Mouse (Mus musculus) olfactory bulb, adult 2 months (tissue): ENCODE data around the gene Ano6.

Source experiments
- CTCF ChIP-seq: fragments of 200-500 bp; IDR thresholded peaks from 2 replicates; pipeline ENCODE4 v1.5.1; 2012; ENCODE audit warnings: low read depth, mild to moderate bottlenecking, low read length, moderate library complexity; ENCODE audit not compliant: insufficient read depth
- POLR2A ChIP-seq: fragments of 200-500 bp; IDR thresholded peaks from 2 replicates; pipeline ENCODE4 v1.6.1; 2012; ENCODE audit warnings: mild to moderate bottlenecking, low read depth, low read length, moderate library complexity; ENCODE audit not compliant: insufficient read depth

DNA sequence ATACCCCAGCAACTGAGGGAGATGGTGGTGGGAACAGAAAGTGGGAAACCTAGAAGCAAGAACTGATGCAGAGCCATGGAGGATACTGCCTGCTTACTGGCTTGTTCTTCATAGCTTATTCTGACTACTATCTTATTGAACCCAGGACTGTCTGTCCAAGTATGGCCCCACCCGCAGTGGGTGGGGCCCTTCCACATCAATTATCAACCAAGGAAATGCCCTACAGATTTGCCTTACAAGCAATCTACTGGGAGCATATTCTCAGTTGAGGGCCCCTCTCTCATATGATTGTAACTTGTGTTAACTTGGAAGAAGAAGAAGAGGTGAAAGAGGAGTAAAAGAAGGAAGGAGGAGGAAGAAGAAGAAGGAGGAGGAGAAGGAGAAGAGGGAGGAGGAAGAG lies 117.3 kb downstream of the Ano6 start:
- no peak for TF ChIP-seq CTCF
- TF ChIP-seq POLR2A, result no peak
